Mouse (Mus musculus): ENCODE results near the gene Rsu1. TPM values are rescaled to one million over a fixed set of nuclear protein-coding genes. Genes with fewer than 3 reads are reported as not detected.

The Rsu1 gene
- polyA plus RNA-seq (2014; fragmentation: Illumina TruSeq; extraction: RNeasy Lipid Tissue Mini Kit (QIAGEN cat#74804); ENCODE audit: low read depth, low replicate concordance), result 72.4 TPM

GRCm38 (mm10) chr2:13271165-13271957, at the start of gene Rsu1:
TSS of gene Rsu1 (minus strand) at chr2:13271415.

Other genes starting within 250 kb of the Rsu1 start
- gene Cubn, start 220.4 kb upstream of the Rsu1 start, polyA plus RNA-seq (2014; fragmentation: Illumina TruSeq; extraction: RNeasy Lipid Tissue Mini Kit (QIAGEN cat#74804); ENCODE audit: low read depth, low replicate concordance), result 0.09 TPM